Mouse (Mus musculus) forebrain, embryonic 11.5 days (tissue): Measurements from ENCODE around the gene Tspan10. TPM values are rescaled to one million over a fixed set of nuclear protein-coding genes. Genes with fewer than 3 reads are reported as not detected.
A peak's percentile ranks its signal among the peaks of the same experiment; 100 is the strongest.

ENCODE experiments used
- ATAC-seq: fragments of 200-750 bp; cut with Nextera tagmentation; replicated peaks from 2 replicates; pipeline ENCODE4 v1.8.0; 2017; ENCODE audit warnings: moderate TSS enrichment; ENCODE audit not compliant: low FRiP score
- DNase-seq: peaks from one replicate; pipeline ENCODE4 v3.0.0-alpha.2; 2017; ENCODE audit warnings: low spot score
- H3K27ac ChIP-seq: fragments of 300-500 bp; sonication (generic); 2 replicates; pipeline ENCODE4 v1.5.1; 2014; ENCODE audit warnings: low read depth, low read length
- H3K27me3 ChIP-seq: fragments of 300-500 bp; sonication (generic); 2 replicates; pipeline ENCODE4 v1.6.1; 2014; ENCODE audit warnings: mild to moderate bottlenecking, low read length, mixed read lengths; ENCODE audit not compliant: control insufficient read depth, insufficient read depth
- H3K36me3 ChIP-seq: fragments of 300-500 bp; sonication (generic); 2 replicates; pipeline ENCODE4 v1.6.1; 2014; ENCODE audit warnings: mild to moderate bottlenecking, low read length, moderate library complexity, mixed read lengths; ENCODE audit not compliant: control insufficient read depth, insufficient read depth
- H3K4me1 ChIP-seq: fragments of 300-500 bp; sonication (generic); replicated peaks from 2 replicates; pipeline ENCODE4 v1.6.1; 2014; ENCODE audit warnings: low read length, mixed read lengths; ENCODE audit not compliant: control insufficient read depth, insufficient read depth
- H3K4me2 ChIP-seq: fragments of 300-500 bp; sonication (generic); 2 replicates; pipeline ENCODE4 v1.6.1; 2014; ENCODE audit warnings: low read depth, mild to moderate bottlenecking, low read length, moderate library complexity, mixed read lengths; ENCODE audit not compliant: severe bottlenecking
- H3K4me3 ChIP-seq: fragments of 300-500 bp; sonication (generic); 2 replicates; pipeline ENCODE4 v1.5.1; 2014; ENCODE audit warnings: low read depth, low read length
- H3K9ac ChIP-seq: fragments of 300-500 bp; sonication (generic); 2 replicates; pipeline ENCODE4 v1.6.1; 2014; ENCODE audit warnings: low read length
- H3K9me3 ChIP-seq: fragments of 300-500 bp; sonication (generic); 2 replicates; pipeline ENCODE4 v1.6.1; 2016; ENCODE audit warnings: low read length, mixed read lengths; ENCODE audit not compliant: control insufficient read depth
- WGBS: fragments of 180-500 bp; shearing (Covaris S2); extraction: QIAGEN DNeasy Blood & Tissue Kit; methylation state at CpG from one replicate; pipeline ENCODE4 v1.1.7; 2014; 5-methylcytosine and 5-hydroxymethylcytosine counted together
- polyA plus RNA-seq: library from polyadenylated mRNA; unstranded; fragments of >200 nt; fragmentation: Nextera tagmentation; extraction: Ambion mirVana; gene quantifications from 2 replicates; pipeline ENCODE4 v1.2.1, GENCODE M21; 2014

The Tspan10 gene
- polyA plus RNA-seq, 1 experiment from 2014 or later: 0.19 TPM

DNA sequence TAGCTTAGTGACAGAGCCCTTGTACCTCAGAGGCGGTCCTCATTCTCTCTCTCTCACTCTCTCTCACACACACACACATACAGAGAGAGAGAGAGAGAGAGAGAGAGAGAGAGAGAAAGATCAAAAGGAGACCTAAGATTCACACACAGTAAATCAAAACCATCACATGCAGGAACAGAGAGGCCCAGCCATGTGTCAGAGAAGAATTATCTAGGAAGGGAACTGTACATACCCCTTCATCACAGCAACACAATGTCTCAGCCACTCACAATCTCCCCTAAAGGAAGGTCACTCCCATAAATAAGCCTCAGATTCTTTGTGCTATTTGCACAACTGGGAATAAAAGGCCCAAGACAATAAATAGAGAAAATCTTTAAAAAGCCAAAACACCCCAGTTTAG, 23.9 kb upstream of the Tspan10 start:
- Histone ChIP-seq H3K27ac (no peak overlapping the region), H3K27me3 (no peaks in the 10 kb centered on the region), H3K4me3 (no peak overlapping the region), H3K36me3 (peaks cover 15% of the 10 kb centered on the region), H3K9ac (no peak overlapping the region), H3K4me1 (no peaks in the 10 kb centered on the region), H3K4me2 (no peak overlapping the region), H3K9me3 (no peaks in the 10 kb centered on the region)
- ATAC-seq: no peak
- DNase-seq: no peak
- 91% methylated on average over 1 of the region's 1 CpGs for WGBS

GRCm38 (mm10) chr11:120422651-120423568, 19.5 kb upstream of the Tspan10 start:
- Histone ChIP-seq H3K36me3 (peaks cover 6% of the 10 kb centered on the region), H3K4me1 (no peaks in the 10 kb centered on the region), H3K9ac (no peak overlapping the region; the same call in 1 of the 2 replicates), H3K4me2 (no peak overlapping the region), H3K27ac (no peak overlapping the region), H3K27me3 (no peaks in the 10 kb centered on the region), H3K4me3 (no peak overlapping the region), H3K9me3 (no peaks in the 10 kb centered on the region)
- DNase-seq: no peak
- no peak for ATAC-seq
- WGBS: 94% methylated on average over 13 of the region's 13 CpGs

DNA sequence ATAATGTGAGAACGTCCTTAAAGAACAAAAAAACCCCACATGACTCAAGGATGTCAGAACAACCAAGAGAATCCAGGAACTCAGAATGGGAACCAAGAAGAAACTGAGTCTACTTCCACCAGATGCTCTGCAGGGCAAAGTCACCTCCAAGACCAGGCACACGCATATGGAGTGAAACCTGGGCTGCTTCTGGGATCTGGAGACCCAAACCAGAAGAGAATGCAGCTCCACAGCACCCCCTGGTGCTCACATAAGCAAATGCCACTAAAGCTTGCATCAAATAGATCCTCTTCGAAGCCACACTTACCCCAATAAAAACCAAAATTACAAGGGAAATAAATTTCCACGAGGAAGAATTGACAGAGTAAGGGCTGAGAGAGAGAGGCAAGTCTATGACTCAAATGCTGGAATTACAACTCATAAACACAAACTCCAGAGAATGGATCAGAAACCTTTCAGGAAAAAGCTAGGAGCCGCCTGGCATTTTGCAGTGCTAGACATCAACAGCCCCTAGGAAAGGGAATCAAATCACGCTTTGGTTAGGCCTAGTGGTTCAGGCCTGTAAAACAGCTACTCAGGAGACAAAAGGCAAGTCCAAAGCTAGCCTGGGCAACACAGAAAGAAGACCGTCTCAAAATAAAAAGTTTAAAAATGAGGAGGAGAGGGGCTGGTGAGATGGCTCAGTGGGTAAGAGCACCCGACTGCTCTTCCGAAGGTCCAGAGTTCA, 18.7 kb upstream of the Tspan10 start:
- H3K9ac ChIP-seq: no peak overlapping the region
- H3K4me3 ChIP-seq: no peak overlapping the region
- DNase-seq: peak; percentile 81
- H3K27ac ChIP-seq: no peak overlapping the region
- 75% methylated on average over 9 of the region's 9 CpGs for WGBS
- no peaks in the 10 kb centered on the region for H3K9me3 ChIP-seq
- peaks cover 9% of the 10 kb centered on the region for H3K36me3 ChIP-seq
- H3K4me2 ChIP-seq: no peak overlapping the region
- no peaks in the 10 kb centered on the region for H3K4me1 ChIP-seq
- no peaks in the 10 kb centered on the region for H3K27me3 ChIP-seq
- no peak for ATAC-seq

- H3K27ac ChIP-seq: no peak overlapping the region
- no peak overlapping the region for H3K9ac ChIP-seq
- no peaks in the 10 kb centered on the region for H3K9me3 ChIP-seq
- peaks cover 5% of the 10 kb centered on the region for H3K36me3 ChIP-seq
- no peak overlapping the region for H3K4me2 ChIP-seq
- H3K4me1 ChIP-seq: no peaks in the 10 kb centered on the region
- DNase-seq: no peak
- no peak overlapping the region for H3K4me3 ChIP-seq
- no peaks in the 10 kb centered on the region for H3K27me3 ChIP-seq
- no peak for ATAC-seq
- 94% methylated on average over 3 of the region's 3 CpGs for WGBS
Observed at GRCm38 (mm10) chr11:120426727-120427126, 15.7 kb upstream of the Tspan10 start.

GRCm38 (mm10) chr11:120437152-120437856, 5.1 kb upstream of the Tspan10 start, which contains the start of gene Nploc4:
Gene Nploc4, minus strand, starts transcription at chr11:120437708.
- Histone ChIP-seq H3K4me3 (peak within 1 kb of the TSS; percentile 98), H3K36me3 (no peaks in the 10 kb centered on the region; the same call in 1 of the 2 replicates), H3K27ac (peak within 1 kb of the TSS; percentile 58), H3K9ac (peak within 1 kb of the TSS; percentile 98), H3K27me3 (no peaks in the 10 kb centered on the region), H3K4me2 (peak within 1 kb of the TSS; percentile 89), H3K4me1 (peaks cover 4% of the 10 kb centered on the region; the same call in 1 of the 2 replicates), H3K9me3 (no peaks in the 10 kb centered on the region)
- ATAC-seq (peak; percentile 92), DNase-seq (peak; percentile 96)
- under 1% methylated on average over 73 of the region's 77 CpGs for WGBS

GRCm38 (mm10) chr11:120437857-120438385, 4.5 kb upstream of the Tspan10 start:
- no peak for ATAC-seq
- no peak overlapping the region for H3K27ac ChIP-seq
- no peaks in the 10 kb centered on the region for H3K27me3 ChIP-seq
- WGBS: 31% methylated on average over 12 of the region's 12 CpGs
- H3K4me2 ChIP-seq: peak overlapping the region; percentile 89; the same call in 1 of the 2 replicates
- DNase-seq: no peak
- H3K36me3 ChIP-seq: no peaks in the 10 kb centered on the region; the same call in 1 of the 2 replicates
- H3K9ac ChIP-seq: peak overlapping the region; percentile 98
- H3K9me3 ChIP-seq: no peaks in the 10 kb centered on the region
- peak overlapping the region; percentile 98 for H3K4me3 ChIP-seq
- peaks cover 4% of the 10 kb centered on the region; the same call in 1 of the 2 replicates for H3K4me1 ChIP-seq

- H3K36me3 ChIP-seq: no peaks in the 10 kb centered on the region
- no peak for ATAC-seq
- H3K4me1 ChIP-seq: no peaks in the 10 kb centered on the region
- no peaks in the 10 kb centered on the region for H3K9me3 ChIP-seq
- no peak overlapping the region for H3K9ac ChIP-seq
- DNase-seq: no peak
- no peak overlapping the region for H3K27ac ChIP-seq
- no peaks in the 10 kb centered on the region for H3K27me3 ChIP-seq
- no peak overlapping the region for H3K4me2 ChIP-seq
- H3K4me3 ChIP-seq: no peak overlapping the region
- 81% methylated on average over 3 of the region's 3 CpGs for WGBS
Observed at GRCm38 (mm10) chr11:120442765-120443280, 379 bp downstream of the Tspan10 start.

DNA sequence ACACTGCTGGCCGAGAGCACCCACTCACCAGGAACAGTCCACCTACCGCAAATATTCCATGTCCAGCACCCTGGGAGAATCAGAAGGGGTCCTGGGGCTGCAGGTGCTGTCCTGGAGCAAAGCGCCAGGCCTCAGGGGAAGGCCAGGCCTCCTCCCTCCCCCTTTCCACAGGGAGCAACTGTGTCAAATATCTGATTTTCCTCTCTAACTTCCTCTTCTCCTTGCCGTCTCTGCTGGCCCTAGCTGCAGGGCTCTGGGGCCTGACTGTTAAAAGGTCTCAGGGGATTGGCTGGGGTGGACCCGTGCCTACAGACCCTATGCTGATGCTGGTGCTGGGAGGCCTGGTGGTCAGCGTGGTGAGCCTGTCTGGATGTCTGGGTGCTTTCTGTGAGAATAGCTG, 1.7 kb downstream of the Tspan10 start:
- H3K4me2 ChIP-seq: no peak overlapping the region
- no peak overlapping the region for H3K27ac ChIP-seq
- no peaks in the 10 kb centered on the region for H3K36me3 ChIP-seq
- no peak for DNase-seq
- no peaks in the 10 kb centered on the region for H3K27me3 ChIP-seq
- H3K9me3 ChIP-seq: no peaks in the 10 kb centered on the region
- 74% methylated on average over 6 of the region's 6 CpGs for WGBS
- H3K9ac ChIP-seq: no peak overlapping the region
- H3K4me3 ChIP-seq: no peak overlapping the region
- ATAC-seq: no peak
- no peaks in the 10 kb centered on the region for H3K4me1 ChIP-seq
